Mouse (Mus musculus) MEL (cell line): ENCODE measurements at regions not wholly inside any gene's neighbourhood (a gene's known extent, or its start where the extent isn't known, plus 50 kb on each side); places are given as distances from the start of the nearest gene placed in this dataset.

Source experiments
- DNase-seq: peaks from one replicate; pipeline ENCODE4 v3.0.0; 2011; ENCODE audit warnings: low read depth, low spot score
- H3K27ac ChIP-seq: 2 replicates; pipeline ENCODE4 v1.5.1; 2012; ENCODE audit warnings: low read depth, mild to moderate bottlenecking, control low read depth, low read length, moderate library complexity; ENCODE audit not compliant: control insufficient read depth
- H3K27me3 ChIP-seq, 2 experiments: fragments of 150-350 bp in 1 of 2; sonication (generic) in 1 of 2; 2 replicates each; pipeline ENCODE4 v1.6.1; 2012; ENCODE audit warnings: low read length in 2 of 2, mild to moderate bottlenecking in 2 of 2, improper control_type of control experiment in 1 of 2, moderate library complexity in 1 of 2; ENCODE audit not compliant: insufficient read depth in 2 of 2, control insufficient read depth in 1 of 2
- H3K36me3 ChIP-seq, 2 experiments: 2 replicates each; pipeline ENCODE4 v1.6.1; 2012 to 2014; ENCODE audit warnings: low read length in 2 of 2, improper control_type of control experiment in 1 of 2, inconsistent platforms in 1 of 2, mild to moderate bottlenecking in 1 of 2; ENCODE audit not compliant: insufficient read depth in 2 of 2, control insufficient read depth in 1 of 2
- H3K4me1 ChIP-seq, 2 experiments: fragments of 150-350 bp in 1 of 2; sonication (generic) in 1 of 2; 2 replicates each; pipeline ENCODE4 v1.6.1; 2012; ENCODE audit warnings: low read length in 2 of 2, improper control_type of control experiment in 1 of 2, mild to moderate bottlenecking in 1 of 2; ENCODE audit not compliant: insufficient read depth in 2 of 2, control insufficient read depth in 1 of 2
- H3K4me3 ChIP-seq, 2 experiments: fragments of 150-350 bp in 1 of 2; sonication (generic) in 1 of 2; 2 replicates each; pipeline ENCODE4 v1.5.1; 2012; ENCODE audit warnings: low read depth in 2 of 2, low read length in 2 of 2, mild to moderate bottlenecking in 2 of 2, moderate library complexity in 2 of 2, control low read depth in 1 of 2, improper control_type of control experiment in 1 of 2; ENCODE audit not compliant: control insufficient read depth in 1 of 2, insufficient read depth in 1 of 2
- H3K79me2 ChIP-seq: 2 replicates; pipeline ENCODE4 v1.6.1; 2012; ENCODE audit warnings: mild to moderate bottlenecking, low read length, moderate library complexity; ENCODE audit not compliant: control insufficient read depth, poor library complexity, insufficient read depth
- H3K9ac ChIP-seq: 2 replicates; pipeline ENCODE4 v1.6.1; 2012; ENCODE audit warnings: low read depth, mild to moderate bottlenecking, control low read depth, low read length, moderate library complexity; ENCODE audit not compliant: control insufficient read depth, poor library complexity, severe bottlenecking
- H3K9me3 ChIP-seq: fragments of 150-350 bp; sonication (generic); replicated peaks from 2 replicates; pipeline ENCODE4 v1.6.1; 2012; ENCODE audit warnings: mild to moderate bottlenecking, low read length, improper control_type of control experiment, moderate library complexity; ENCODE audit not compliant: insufficient read depth
- BHLHE40 ChIP-seq: IDR thresholded peaks from 2 replicates; pipeline ENCODE4 v1.6.1; 2012; ENCODE audit warnings: low read depth, mild to moderate bottlenecking, inconsistent platforms, low read length, improper control_type of control experiment, borderline replicate concordance
- CHD1 ChIP-seq: IDR thresholded peaks from 2 replicates; pipeline ENCODE4 v1.6.1; 2012; ENCODE audit warnings: low read depth, mild to moderate bottlenecking, inconsistent platforms, low read length, improper control_type of control experiment
- CHD2 ChIP-seq: IDR thresholded peaks from 2 replicates; pipeline ENCODE4 v1.6.1; 2011; ENCODE audit warnings: low read length, improper control_type of control experiment
- ELF1 ChIP-seq: IDR thresholded peaks from 2 replicates; pipeline ENCODE4 v1.6.1; 2014; ENCODE audit warnings: low read depth, mild to moderate bottlenecking, inconsistent platforms, low read length, improper control_type of control experiment, moderate library complexity
- EP300 ChIP-seq, 2 experiments: IDR thresholded peaks; 2 replicates each; pipeline ENCODE4 v1.6.1; 2011; ENCODE audit warnings: improper control_type of control experiment in 2 of 2, low read length in 2 of 2, low read depth in 1 of 2, mild to moderate bottlenecking in 1 of 2
- ETS1 ChIP-seq: IDR thresholded peaks from 2 replicates; pipeline ENCODE4 v1.6.1; 2012; ENCODE audit warnings: low read depth, mild to moderate bottlenecking, inconsistent platforms, low read length, improper control_type of control experiment, moderate library complexity
- GATA1 ChIP-seq: IDR thresholded peaks from 2 replicates; pipeline ENCODE4 v1.6.1; 2011; ENCODE audit warnings: low read depth, low read length, improper control_type of control experiment
- KAT2A ChIP-seq: conservative IDR thresholded peaks from 2 replicates; pipeline ENCODE4 v1.6.1; 2012; ENCODE audit warnings: low read depth, low read length, improper control_type of control experiment, inconsistent platforms
- MEF2A ChIP-seq: IDR thresholded peaks from 2 replicates; pipeline ENCODE4 v1.6.1; 2014; ENCODE audit warnings: low read depth, mild to moderate bottlenecking, inconsistent platforms, low read length, improper control_type of control experiment; ENCODE audit not compliant: poor library complexity, insufficient replicate concordance, severe bottlenecking; ENCODE audit errors: extremely low read depth
- MYC ChIP-seq: IDR thresholded peaks from 2 replicates; pipeline ENCODE4 v1.6.1; 2011; ENCODE audit warnings: low read depth, mild to moderate bottlenecking, low read length, improper control_type of control experiment, moderate library complexity
- NRF1 ChIP-seq: IDR thresholded peaks from 2 replicates; pipeline ENCODE4 v1.6.1; 2014; ENCODE audit warnings: low read depth, mild to moderate bottlenecking, inconsistent platforms, low read length, improper control_type of control experiment, moderate library complexity; ENCODE audit not compliant: poor library complexity, insufficient read depth, severe bottlenecking
- POLR2A ChIP-seq, 2 experiments: IDR thresholded peaks; 2 replicates each; pipeline ENCODE4 v1.6.1; 2011 to 2012; ENCODE audit warnings: low read length in 2 of 2, mild to moderate bottlenecking in 2 of 2, control low read depth in 1 of 2, improper control_type of control experiment in 1 of 2, low read depth in 1 of 2, moderate library complexity in 1 of 2; ENCODE audit not compliant: control insufficient read depth in 1 of 2, insufficient read depth in 1 of 2, poor library complexity in 1 of 2
- POLR2AphosphoS5 ChIP-seq: IDR thresholded peaks from 2 replicates; pipeline ENCODE4 v1.6.1; 2012; ENCODE audit warnings: low read depth, borderline replicate concordance, mild to moderate bottlenecking, inconsistent platforms, low read length, moderate library complexity, mixed read lengths
- RAD21 ChIP-seq: IDR thresholded peaks from 2 replicates; pipeline ENCODE4 v1.6.1; 2011; ENCODE audit warnings: mild to moderate bottlenecking, low read depth, low read length, improper control_type of control experiment
- RCOR1 ChIP-seq: IDR thresholded peaks from 2 replicates; pipeline ENCODE4 v1.6.1; 2012; ENCODE audit warnings: low read depth, mild to moderate bottlenecking, inconsistent platforms, low read length, improper control_type of control experiment
- SIN3A ChIP-seq: IDR thresholded peaks from 2 replicates; pipeline ENCODE4 v1.6.1; 2012; ENCODE audit warnings: low read length, improper control_type of control experiment, inconsistent platforms
- TAL1 ChIP-seq: IDR thresholded peaks from 2 replicates; pipeline ENCODE4 v1.6.1; 2012; ENCODE audit warnings: mild to moderate bottlenecking, inconsistent platforms, low read length, moderate library complexity, mixed read lengths
- TBP ChIP-seq: IDR thresholded peaks from 2 replicates; pipeline ENCODE4 v1.8.0; 2011; ENCODE audit warnings: low read depth, low read length, improper control_type of control experiment
- UBTF ChIP-seq: IDR thresholded peaks from 2 replicates; pipeline ENCODE4 v1.6.1; 2012; ENCODE audit warnings: low read depth, mild to moderate bottlenecking, inconsistent platforms, low read length, improper control_type of control experiment, moderate library complexity, borderline replicate concordance; ENCODE audit not compliant: insufficient read depth
- USF1 ChIP-seq: IDR thresholded peaks from 2 replicates; pipeline ENCODE4 v1.6.1; 2014; ENCODE audit warnings: low read depth, mild to moderate bottlenecking, inconsistent platforms, low read length, improper control_type of control experiment, moderate library complexity
- ZKSCAN1 ChIP-seq: IDR thresholded peaks from 2 replicates; pipeline ENCODE4 v1.6.1; 2012; ENCODE audit warnings: low read depth, mild to moderate bottlenecking, inconsistent platforms, low read length, improper control_type of control experiment, moderate library complexity
- ZMIZ1 ChIP-seq: IDR thresholded peaks from 2 replicates; pipeline ENCODE4 v1.6.1; 2012; ENCODE audit warnings: low read depth, mild to moderate bottlenecking, inconsistent platforms, low read length, improper control_type of control experiment, moderate library complexity

DNA sequence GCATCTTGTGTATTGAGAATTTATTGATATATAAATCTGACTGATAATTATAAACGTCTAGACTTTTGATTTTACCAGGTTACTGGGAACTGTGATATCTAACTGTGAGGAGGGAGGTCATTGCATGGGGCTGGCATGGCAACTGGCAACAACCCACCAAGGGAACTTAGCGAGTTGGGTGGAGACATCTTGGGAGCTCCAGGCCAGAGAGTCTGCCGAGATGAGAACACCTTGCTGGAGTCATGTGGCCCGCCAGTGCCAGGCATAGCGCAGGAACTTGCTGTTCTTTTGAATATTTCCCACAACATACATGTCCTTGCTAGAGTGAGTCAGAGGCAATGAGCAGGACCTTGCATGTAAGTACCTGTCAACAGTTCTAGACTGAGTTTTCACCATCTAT lies 413.9 kb downstream of the Ice1 start:
- Histone ChIP-seq H3K79me2 (no peaks in the 10 kb centered on the region), H3K27me3 (peaks cover 0 to 2% of the 10 kb centered on the region in 2 experiments; a peak in 2 of 4 replicates), H3K9me3 (no peaks in the 10 kb centered on the region), H3K4me1 (no peaks in the 10 kb centered on the region), H3K27ac (no peak overlapping the region), H3K9ac (no peak overlapping the region), H3K4me3 (no peak overlapping the region), H3K36me3 (no peaks in the 10 kb centered on the region)
- no peak for DNase-seq
- TF ChIP-seq GATA1: no peak
- no peak for TF ChIP-seq NRF1
- no peak for TF ChIP-seq ELF1
- TF ChIP-seq TAL1: no peak
- TF ChIP-seq KAT2A: no peak
- no peak for TF ChIP-seq CHD1
- TF ChIP-seq RAD21: no peak
- no peak for TF ChIP-seq ETS1
- TF ChIP-seq MYC: no peak
- TF ChIP-seq CHD2: no peak
- TF ChIP-seq RCOR1: no peak
- no peak for TF ChIP-seq SIN3A
- no peak for TF ChIP-seq POLR2AphosphoS5
- TF ChIP-seq EP300 (IDR thresholded peaks at IDR 0.05; ENCODE audit: low read depth in 1 of 2, low read length in 2 of 2): no peak
- TF ChIP-seq USF1: no peak
- TF ChIP-seq MEF2A: no peak

DNA sequence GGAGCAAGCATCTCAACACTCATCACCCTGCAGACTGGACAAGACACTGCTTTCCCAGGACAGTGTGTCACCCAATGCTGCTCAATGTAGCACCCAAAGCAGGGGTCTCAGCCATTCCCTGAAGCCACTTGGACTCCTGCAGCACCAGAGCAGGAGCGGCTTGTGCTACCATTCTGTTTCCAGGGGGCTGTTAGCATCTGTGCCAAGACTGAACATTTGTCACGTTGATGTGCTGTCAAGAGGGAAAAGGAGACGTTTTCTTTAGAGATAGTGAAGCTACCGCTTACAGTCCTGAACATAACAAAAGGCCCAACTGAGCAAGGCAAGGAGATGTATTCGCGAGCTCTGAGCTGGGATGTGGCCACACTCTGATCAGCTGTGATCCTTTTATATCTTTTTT lies 410.3 kb downstream of the Ice1 start:
- Histone ChIP-seq H3K4me1 (no peaks in the 10 kb centered on the region), H3K27me3 (peaks cover 0 to 2% of the 10 kb centered on the region in 2 experiments; a peak in 2 of 4 replicates), H3K9ac (no peak overlapping the region), H3K36me3 (no peaks in the 10 kb centered on the region), H3K79me2 (no peaks in the 10 kb centered on the region), H3K27ac (no peak overlapping the region), H3K9me3 (no peaks in the 10 kb centered on the region), H3K4me3 (no peak overlapping the region)
- no peak for DNase-seq
- no peak for TF ChIP-seq TBP
- TF ChIP-seq RCOR1: no peak
- TF ChIP-seq BHLHE40: no peak
- no peak for TF ChIP-seq POLR2A (IDR thresholded peaks at IDR 0.05; ENCODE audit: control insufficient read depth in 1 of 2, insufficient read depth in 1 of 2, low read depth in 1 of 2, low read length in 2 of 2, poor library complexity in 1 of 2)
- TF ChIP-seq ZMIZ1: no peak
- no peak for TF ChIP-seq CHD2
- TF ChIP-seq UBTF: no peak
- no peak for TF ChIP-seq ZKSCAN1
